Mouse (Mus musculus): Measurements from ENCODE around the gene A630023A22Rik. TPM values are rescaled to one million over a fixed set of nuclear protein-coding genes. Genes with fewer than 3 reads are reported as not detected.

A630023A22Rik gene
- not detected in 2 replicates for total RNA-seq (2021)
- long read RNA-seq, experiment 1: 0 reads
- long read RNA-seq, experiment 2: 0 reads

DNA sequence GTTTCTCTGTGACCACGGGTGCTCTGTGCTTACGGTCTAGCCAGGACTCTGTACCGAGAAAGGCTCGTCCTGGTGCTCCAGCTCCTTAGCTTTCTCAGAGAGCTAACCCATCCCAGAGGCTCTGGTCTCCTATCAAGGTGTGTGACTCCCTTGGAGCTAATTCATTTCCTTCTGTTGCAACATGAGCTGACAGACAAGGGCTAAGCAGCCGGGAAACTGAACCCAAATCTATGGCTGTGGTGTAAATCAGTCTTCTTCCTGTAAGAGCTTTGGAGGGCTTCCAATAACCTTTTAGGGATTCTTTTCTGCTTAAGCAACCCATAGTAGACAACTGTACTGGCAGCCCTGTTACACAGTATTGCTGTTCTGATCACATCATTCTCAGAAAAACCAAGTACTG lies at the start of gene A630023A22Rik:
Gene A630023A22Rik (minus strand): TSS at position 154 of the 400 bp plus-strand sequence.
- DNase-seq: no peak

GRCm38 (mm10) chr14:34152342-34152741 lies 49.8 kb upstream of the A630023A22Rik start, which contains the start of gene Npy4r:
Gene Npy4r, minus strand, starts transcription at chr14:34152489.
- peak; percentile 78 for DNase-seq

DNA sequence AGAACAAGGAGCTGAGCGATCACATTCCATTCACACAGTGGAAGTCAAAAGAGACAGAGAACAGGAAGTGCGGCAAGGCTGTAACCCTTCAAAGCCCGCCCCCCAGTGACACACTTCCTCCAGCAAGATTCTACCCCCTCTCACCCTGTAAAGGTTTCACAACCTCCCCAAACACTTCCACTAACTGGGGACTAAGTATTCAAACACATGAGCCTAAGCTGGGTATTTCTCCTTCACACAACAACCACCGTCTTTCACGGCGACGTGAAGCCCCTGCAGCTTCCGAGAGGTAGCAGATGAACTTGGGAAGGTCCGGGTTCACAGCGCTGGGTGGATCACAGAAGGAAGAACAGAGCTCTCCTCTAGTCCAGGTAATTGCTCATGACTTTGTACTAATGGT lies 40.4 kb upstream of the A630023A22Rik start:
- no peak for DNase-seq

DNA sequence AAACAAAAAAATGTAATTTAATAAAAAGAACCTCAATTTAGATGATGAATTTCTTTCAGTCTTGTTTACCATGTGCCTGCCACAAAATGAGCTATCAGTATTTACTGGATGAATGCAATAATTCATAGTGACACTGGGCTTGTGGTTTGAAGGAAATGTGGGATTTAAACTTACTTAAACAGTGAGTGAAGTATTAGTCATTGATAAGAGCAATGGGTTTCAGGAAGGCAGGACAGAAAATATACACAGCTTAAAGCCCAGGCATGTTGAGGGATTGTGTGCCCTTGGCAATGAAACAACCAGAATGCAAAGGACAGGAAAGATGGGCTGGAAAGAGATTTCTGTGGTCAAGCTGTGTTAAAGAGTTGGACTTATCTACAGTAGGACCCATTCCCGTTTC lies 39.8 kb upstream of the A630023A22Rik start:
- no peak for DNase-seq

GRCm38 (mm10) chr14:34139671-34140664 lies 37.4 kb upstream of the A630023A22Rik start:
- no peak for DNase-seq

DNA sequence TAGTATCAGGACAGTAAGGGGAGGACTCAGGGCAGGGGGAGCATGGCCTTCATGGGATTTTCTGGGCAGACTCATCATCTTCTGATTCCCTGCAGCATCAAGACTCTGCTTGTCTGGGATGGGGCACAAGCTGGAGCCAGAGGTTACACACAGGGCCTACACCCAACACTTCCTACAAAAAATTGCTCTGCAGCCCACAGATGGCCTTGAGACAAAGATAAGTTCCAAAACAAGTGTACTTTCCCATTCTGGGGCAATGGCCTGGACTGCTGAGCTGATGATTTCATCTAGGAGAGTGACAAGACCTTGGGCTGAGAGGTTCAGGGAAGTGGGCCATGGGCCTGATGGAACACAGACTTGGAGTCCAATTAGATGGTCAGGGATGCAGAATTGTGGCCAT lies 32.8 kb upstream of the A630023A22Rik start:
- peak; percentile 26 for DNase-seq

- no peak for DNase-seq
Measured at GRCm38 (mm10) chr14:34131216-34131615, 28.7 kb upstream of the A630023A22Rik start.

DNA sequence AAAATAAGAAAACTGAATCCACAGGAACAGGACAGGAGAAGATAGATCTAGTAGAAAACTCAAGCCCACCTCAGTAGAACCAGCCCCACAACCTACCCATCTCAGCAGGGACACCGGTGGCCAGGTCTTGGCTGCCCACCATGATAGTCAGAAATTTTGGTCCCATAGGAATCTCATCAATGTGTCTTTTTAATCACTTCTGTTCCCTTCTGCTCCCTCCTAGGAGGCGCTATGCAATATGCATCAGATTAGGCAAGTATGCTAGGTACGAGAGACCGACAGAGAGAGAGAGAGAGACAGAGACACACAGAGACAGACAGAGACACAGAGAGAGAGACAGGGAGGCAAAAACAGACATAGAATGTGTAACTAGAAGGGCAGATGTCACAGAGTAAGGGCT lies 19.1 kb upstream of the A630023A22Rik start:
- DNase-seq: no peak

DNA sequence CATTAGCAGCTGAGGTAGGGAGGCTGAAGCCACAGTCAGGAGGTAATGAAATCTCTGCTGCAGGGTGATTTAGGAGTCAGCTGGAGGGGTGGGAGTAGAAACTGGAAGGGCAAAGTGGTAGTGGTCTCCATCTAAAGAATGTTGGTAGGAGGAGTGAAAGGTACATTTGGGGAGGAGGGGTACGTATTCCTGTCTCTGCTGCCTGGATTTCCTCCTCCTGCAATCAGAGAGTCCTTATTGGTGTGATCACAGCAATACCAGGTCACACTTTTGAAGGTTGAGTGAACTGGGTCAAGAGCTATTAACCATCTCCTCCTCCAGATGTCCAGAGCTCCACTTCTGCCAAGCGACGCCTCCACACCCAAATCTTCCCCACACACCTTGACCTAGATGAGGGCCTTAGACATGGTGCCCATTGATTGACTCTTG lies 18.4 kb upstream of the A630023A22Rik start:
- no peak for DNase-seq

DNA sequence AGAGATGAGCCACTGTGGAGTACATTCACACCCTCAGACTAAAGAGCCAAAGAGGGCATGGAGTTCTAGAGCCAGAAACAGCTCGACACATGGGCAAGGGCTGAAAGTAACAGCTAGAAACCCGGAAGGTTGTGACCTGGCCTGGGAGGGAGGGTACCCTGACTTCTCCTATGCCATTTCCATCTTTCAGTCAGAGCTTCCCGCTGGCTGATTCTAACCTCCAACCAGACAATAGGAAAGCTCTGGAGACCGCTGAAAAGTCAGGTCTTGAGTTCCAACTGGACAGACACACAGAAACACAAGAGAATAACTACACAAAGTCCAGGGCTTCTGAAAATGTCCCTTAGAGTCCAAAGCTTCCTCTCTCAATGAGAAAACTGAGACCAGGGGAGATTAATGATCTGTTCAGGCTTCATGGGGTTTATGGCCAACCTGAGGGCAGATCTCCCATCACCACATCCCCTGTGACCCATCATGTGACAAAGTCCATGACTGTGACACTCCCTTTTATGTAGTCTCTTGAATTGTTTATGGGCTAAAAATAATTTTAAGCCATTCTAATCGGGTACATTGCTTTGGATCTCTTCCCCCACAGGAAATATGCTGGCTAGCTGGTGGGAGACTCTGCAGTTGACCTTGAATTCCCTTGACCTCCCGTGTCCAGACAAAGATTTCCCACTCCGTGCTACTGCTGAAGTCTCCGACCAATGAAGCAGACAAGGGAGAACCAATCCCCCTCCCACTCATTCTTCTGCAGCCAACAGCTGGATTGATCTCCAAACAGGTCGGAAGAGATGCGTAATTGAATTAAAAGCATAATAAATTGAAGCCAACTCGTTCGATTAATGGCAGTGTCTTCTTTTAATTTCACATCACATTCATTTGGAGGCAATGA lies 17.7 kb upstream of the A630023A22Rik start:
- no peak for DNase-seq

DNA sequence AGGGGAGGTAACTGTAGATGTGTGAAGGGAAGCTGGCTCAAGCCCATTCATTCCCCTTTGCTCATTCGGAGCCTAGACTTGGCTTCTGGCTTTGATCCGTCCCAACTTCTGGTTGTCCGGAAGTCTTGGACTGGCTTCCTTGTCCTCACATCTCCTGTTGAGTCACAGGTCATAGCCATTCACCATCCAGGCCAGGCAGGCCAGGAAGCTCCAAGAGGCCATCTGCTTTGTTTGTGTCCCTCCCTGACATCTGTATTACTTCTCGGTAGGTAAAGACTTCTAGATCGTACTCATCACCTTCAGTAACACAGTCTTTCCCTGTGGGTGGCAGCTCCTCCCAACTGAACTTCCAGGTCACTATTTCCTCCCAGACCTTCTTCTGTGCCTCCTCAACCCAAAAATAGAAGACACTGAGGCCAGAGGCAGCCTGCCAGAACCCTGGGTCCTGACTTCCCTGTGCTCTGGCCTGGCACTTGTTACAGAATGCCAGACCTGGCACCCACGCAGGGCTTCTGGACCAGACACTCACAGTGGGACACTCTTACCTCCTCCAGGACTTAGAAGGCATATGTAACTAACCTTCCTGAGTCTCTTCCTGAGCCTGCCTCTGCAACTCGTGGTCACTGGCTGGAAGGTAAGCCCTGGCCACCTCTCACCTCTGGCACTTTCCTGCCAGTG lies 16.6 kb upstream of the A630023A22Rik start:
- peak; percentile 11 for DNase-seq

DNA sequence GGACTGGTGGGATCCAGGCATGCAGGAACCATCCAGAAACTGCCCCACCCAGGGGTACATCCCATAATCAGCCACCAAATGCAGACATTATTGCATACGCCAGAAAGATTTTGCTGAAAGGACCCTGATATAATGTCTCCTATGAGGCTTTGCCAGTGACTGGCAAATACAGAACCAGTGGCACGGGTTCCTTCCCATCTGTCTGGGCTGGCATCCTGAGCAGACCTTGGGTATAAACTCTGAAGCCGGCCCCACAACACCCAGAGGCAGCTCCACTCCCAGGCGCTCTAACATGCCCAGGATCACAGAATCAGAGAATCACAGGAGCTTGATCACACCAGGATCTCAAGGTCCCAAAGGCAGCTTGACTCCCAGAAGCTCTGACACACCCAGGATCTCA lies 11.8 kb upstream of the A630023A22Rik start:
- no peak for DNase-seq

DNA sequence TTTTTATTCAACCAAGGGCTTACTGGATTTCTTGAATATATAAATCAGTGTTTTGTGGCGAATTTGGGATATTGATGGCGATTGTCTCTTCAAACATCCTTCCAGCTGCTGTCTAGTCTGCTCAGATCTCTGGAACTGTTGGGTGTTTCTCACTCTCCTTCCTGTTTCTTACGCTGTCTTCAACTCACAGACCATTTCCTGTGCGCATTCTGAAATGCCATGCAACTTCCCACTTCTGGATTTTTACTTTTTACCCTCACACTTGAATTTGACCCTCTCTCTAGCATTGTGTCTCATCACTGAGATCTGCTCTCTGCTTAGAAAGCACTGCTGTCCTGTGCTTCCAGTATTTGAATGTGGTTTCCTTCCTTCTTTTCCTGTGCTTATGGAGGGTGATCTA lies 5.0 kb upstream of the A630023A22Rik start:
- DNase-seq: no peak

DNA sequence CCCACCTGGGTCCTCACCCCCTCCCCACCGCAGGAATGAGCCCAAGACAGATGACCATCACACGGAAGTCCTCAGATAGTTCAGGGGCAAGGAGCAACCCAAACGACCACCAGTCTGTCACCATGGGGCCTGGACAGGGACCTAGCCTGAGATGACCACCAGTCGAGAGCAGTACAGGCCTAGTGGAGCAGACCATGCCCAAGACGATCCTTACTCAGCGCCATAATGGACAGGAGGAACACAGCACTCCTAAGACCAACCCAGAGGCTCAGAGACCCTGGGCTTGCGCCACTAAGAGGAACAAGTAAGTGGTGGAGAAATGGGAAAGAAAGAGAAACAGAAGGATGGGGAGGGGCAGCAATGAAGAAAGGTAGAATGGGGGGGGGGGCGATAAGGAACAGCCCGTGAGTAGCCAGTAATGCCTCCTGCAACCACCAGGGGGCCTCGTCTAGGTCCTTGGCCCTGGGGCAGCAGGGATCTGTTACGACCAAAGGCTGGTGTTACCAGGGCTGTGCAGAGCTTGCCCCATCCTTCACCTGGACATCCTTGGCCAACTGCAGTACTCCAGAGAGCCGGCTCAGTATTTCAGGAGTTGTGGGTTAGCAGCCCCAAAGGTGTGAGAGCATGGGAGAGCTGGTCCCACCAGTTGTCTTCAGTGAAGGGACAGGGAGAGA lies 4.0 kb upstream of the A630023A22Rik start:
- DNase-seq: peak; percentile 81

DNA sequence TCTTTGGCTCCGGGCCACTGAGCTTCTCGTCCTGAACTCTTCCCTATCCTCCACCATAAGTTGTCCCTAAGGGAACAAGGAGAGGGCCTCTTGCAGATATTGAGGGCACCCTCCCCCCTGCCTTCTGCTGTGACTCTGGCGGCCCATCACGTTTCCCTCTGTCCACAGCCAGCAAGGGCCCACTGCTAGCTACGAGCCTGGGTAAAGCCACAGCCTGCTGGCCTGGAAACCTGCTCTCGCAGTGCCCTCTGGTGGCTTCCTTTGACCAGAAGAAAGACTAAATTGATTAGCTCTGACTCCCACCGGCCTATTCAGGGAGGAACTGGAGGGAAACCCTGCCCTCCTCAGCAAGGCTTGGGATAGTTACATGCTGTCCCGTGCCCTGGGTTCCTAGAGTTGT lies 2.3 kb upstream of the A630023A22Rik start:
- DNase-seq: peak; percentile 80

GRCm38 (mm10) chr14:34103855-34104254 lies 1.3 kb upstream of the A630023A22Rik start:
- no peak for DNase-seq

DNA sequence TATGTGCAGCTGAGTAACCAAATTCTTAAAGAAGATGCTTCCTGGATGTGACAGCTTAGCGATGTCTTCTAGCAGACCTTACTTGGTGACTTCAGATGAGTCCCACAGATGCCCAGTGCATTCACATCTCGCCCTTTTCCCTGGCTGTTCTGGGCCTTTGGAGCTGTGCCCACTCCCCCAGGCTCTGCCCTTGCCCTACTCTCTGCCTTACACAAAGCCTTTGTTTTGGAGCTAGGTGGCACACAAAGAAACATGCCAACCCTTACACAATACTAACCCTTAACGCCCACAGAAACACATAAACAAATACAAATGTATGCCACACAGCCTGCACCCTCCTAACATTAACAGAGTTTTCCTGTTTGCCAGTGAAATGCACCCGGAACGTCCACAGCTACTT lies 6.4 kb downstream of the A630023A22Rik start:
- DNase-seq: no peak

DNA sequence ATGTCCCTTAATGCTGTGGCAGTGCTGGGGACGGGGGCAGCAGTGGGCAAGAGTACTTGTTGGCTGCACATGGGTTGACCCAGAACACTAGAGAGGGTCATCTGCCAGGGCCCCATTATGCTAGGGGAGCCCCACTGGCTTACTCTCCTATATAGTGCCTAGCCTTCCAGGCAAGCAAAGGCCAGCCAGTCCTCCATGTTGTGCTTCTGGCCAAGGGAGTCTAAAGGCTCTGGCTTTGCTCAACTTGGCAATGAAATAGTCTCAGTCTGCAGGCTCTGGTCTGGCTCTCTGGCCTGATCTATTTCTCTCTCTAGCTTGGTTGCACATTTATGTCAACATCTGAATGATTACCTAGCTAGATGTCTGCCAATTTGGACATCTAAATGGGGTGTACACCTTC lies 9.7 kb downstream of the A630023A22Rik start:
- DNase-seq: no peak

GRCm38 (mm10) chr14:34091475-34091874 lies 11.1 kb downstream of the A630023A22Rik start:
- no peak for DNase-seq

DNA sequence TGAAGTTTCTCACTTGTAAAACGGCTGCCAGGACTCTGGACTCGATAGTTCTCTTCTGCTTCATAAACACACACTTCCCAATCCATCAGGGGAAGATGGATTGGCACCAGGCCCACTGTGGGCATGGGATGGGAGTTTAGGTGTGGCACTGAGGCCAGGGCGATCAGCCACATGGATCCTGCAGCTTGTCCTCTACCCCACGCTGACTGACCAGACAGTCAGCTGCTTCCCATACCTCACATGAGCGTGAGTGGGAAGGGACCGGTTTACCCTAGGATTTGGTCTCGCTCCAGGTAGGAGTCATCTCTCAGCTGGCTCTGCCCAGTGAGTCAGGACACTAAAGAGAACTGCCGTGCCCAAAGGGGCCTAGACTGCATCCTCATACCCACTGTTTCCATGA lies 12.8 kb downstream of the A630023A22Rik start:
- DNase-seq: no peak

- DNase-seq: no peak
Measured at GRCm38 (mm10) chr14:34087856-34088398, 14.6 kb downstream of the A630023A22Rik start.
